Mouse (Mus musculus) cerebellum, adult 2 months (tissue): ENCODE results near the gene Raet1e. TPM values are rescaled to one million over a fixed set of nuclear protein-coding genes. Genes with fewer than 3 reads are reported as not detected.
A peak's percentile ranks its signal among the peaks of the same experiment; 100 is the strongest.
"Not testable (repeated sequence)": the region's sequence is repeated elsewhere in the genome, so short reads cannot be mapped to it uniquely, and the experiment has no call there.

Experiments used
- DNase-seq, 2 experiments: peaks; one replicate each; pipeline ENCODE4 v3.0.0; 2021
- H3K27ac ChIP-seq: fragments of 200-500 bp; 2 replicates; pipeline ENCODE4 v1.5.1; 2012; ENCODE audit warnings: low read length, control low read depth, inconsistent platforms; ENCODE audit not compliant: insufficient read depth
- H3K27me3 ChIP-seq: fragments of 200-500 bp; 2 replicates; pipeline ENCODE4 v1.6.1; 2012; ENCODE audit warnings: inconsistent platforms, mild to moderate bottlenecking, low read length, moderate library complexity; ENCODE audit not compliant: control insufficient read depth, insufficient read depth
- H3K4me1 ChIP-seq: fragments of 200-500 bp; 2 replicates; pipeline ENCODE4 v1.6.1; 2011; ENCODE audit warnings: low read length; ENCODE audit not compliant: control insufficient read depth, insufficient read depth
- H3K4me3 ChIP-seq: fragments of 200-500 bp; replicated peaks from 2 replicates; pipeline ENCODE3; 2011; ENCODE audit warnings: mild to moderate bottlenecking, low read depth, low read length, control low read depth; ENCODE audit not compliant: insufficient read depth
- CTCF ChIP-seq: fragments of 200-500 bp; IDR thresholded peaks from 2 replicates; pipeline ENCODE4 v1.5.1; 2011; ENCODE audit warnings: low read depth, mild to moderate bottlenecking, control low read depth, low read length, moderate library complexity, borderline replicate concordance; ENCODE audit not compliant: insufficient read depth
- POLR2A ChIP-seq: fragments of 200-500 bp; IDR thresholded peaks from 2 replicates; pipeline ENCODE4 v1.6.1; 2011; ENCODE audit warnings: low read length, control low read depth, borderline replicate concordance; ENCODE audit not compliant: insufficient read depth
- WGBS: fragments of 180-500 bp; shearing (Covaris S2); methylation state at CpG from one replicate; pipeline ENCODE4 v1.1.7; 2018; 5-methylcytosine and 5-hydroxymethylcytosine counted together
- polyA plus RNA-seq: library from polyadenylated mRNA; depleted of rRNA; stranded (reverse); fragments of >200 nt; gene quantifications from 2 replicates; pipeline ENCODE4 v1.2.3, GENCODE M21; 2012

Raet1e gene
- polyA plus RNA-seq, 1 experiment: not detected

GRCm38 (mm10) chr10:22159581-22160140 lies 1.3 kb downstream of the Raet1e start:
- no peak for DNase-seq
- TF ChIP-seq CTCF: no peak
- no peak for TF ChIP-seq POLR2A
- WGBS: 6% methylated on average over 23 of the region's 23 CpGs
- Histone ChIP-seq H3K4me3 (no peak overlapping the region), H3K4me1 (no peaks in the 10 kb centered on the region), H3K27me3 (peaks cover 8% of the 10 kb centered on the region; the same call in 1 of the 2 replicates), H3K27ac (no peak overlapping the region)

DNA sequence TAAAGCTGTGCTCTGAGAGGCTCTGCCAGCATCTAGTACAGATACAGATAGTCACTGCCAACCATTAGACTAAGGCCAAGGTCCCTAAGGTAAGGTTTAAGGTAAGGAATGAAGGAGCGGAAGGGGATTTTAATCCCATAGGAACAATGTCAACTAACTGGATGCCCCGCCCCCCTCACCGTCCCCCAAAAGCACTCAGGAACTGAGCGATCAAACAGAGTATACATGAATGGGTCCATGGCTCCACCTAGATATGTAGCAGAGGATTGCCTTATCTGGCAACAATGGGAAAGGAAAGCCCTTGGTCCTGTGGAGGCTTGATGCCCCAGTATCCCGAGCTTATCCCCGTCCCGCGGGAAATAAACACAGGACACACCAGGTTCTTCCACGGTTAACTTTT lies 4.9 kb downstream of the Raet1e start:
- WGBS: 5% methylated on average over 9 of the region's 9 CpGs

GRCm38 (mm10) chr10:22163705-22164583 lies 5.6 kb downstream of the Raet1e start:
- not testable (repeated sequence) for H3K27me3 ChIP-seq, H3K27ac ChIP-seq, H3K4me3 ChIP-seq, H3K4me1 ChIP-seq
- 37% methylated on average over 16 of the region's 16 CpGs for WGBS
- peak; percentile 43 to 75 for DNase-seq
- TF ChIP-seq CTCF: peak; percentile 45

More for the DNA sequence above, 4.9 kb downstream of the Raet1e start:
- DNase-seq, H3K4me3 ChIP-seq, H3K27me3 ChIP-seq, H3K27ac ChIP-seq, H3K4me1 ChIP-seq: not testable (repeated sequence)

- not testable (repeated sequence) for H3K27me3 ChIP-seq, DNase-seq, H3K4me3 ChIP-seq, H3K27ac ChIP-seq, H3K4me1 ChIP-seq
- WGBS: 68% methylated on average over 5 of the region's 5 CpGs
These were observed 7.1 kb downstream of the Raet1e start for GRCm38 (mm10) chr10:22165328-22166003.

GRCm38 (mm10) chr10:22166025-22166424 lies 7.7 kb downstream of the Raet1e start:
- H3K4me3 ChIP-seq, DNase-seq, H3K27ac ChIP-seq, H3K4me1 ChIP-seq, H3K27me3 ChIP-seq: not testable (repeated sequence)
- 33% methylated on average over 2 of the region's 2 CpGs for WGBS

- not testable (repeated sequence) for H3K4me1 ChIP-seq, DNase-seq, H3K27me3 ChIP-seq, H3K27ac ChIP-seq, H3K4me3 ChIP-seq
- 72% methylated on average over 1 of the region's 1 CpGs for WGBS
These were observed 8.7 kb downstream of the Raet1e start for GRCm38 (mm10) chr10:22167061-22167460.

GRCm38 (mm10) chr10:22169116-22169515 lies 10.7 kb downstream of the Raet1e start:
- not testable (repeated sequence) for H3K27me3 ChIP-seq, DNase-seq, H3K4me3 ChIP-seq, H3K4me1 ChIP-seq, H3K27ac ChIP-seq

GRCm38 (mm10) chr10:22172431-22173334 lies 14.3 kb downstream of the Raet1e start:
- 53% methylated on average over 5 of the region's 5 CpGs for WGBS
- H3K4me1 ChIP-seq, DNase-seq, H3K4me3 ChIP-seq, H3K27ac ChIP-seq, H3K27me3 ChIP-seq: not testable (repeated sequence)

DNA sequence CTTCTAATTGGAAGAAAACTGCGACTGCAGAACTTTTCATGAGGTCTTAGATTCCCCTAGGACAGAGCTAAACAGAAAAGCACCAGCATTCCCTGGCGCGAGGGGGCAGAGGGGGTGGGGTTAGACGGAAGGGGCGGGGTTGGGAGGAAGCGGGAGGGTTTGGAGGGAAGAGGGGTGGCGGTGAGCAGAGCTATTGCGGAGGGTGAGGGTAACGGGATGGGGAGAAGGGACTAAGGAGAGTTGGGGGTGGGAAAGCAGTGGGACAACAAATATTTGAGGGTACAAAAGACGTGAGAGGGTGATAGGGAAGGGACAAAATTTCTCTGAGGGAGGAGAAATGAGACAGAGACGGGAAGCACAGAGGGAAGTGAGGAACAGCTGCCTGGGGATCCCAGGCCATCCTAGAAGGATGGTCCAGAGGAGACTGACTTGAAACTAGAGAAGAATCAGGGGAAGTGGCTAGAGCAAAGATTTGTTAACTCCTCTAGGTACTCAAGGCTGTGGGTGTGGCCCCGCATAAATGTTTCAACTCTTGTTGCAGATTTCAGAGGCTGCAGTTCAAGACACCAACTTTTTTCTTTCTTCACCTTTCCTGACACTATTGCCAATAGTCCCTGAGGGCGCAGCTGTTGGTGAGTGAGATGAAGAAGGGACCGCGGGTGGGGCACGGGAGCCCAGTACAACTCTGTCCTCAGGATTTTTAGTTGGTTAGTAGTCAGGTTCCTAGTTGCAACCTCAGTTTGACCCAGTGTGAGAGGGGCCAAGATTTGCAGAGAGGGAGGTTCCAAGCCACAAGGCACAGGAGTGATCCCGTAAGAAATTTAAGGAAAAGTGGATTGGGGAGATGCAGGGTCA lies 15.2 kb downstream of the Raet1e start:
- not testable (repeated sequence) for H3K4me1 ChIP-seq, H3K4me3 ChIP-seq, DNase-seq, H3K27me3 ChIP-seq, H3K27ac ChIP-seq
- WGBS: 22% methylated on average over 12 of the region's 17 CpGs

GRCm38 (mm10) chr10:22174190-22174487 lies 15.8 kb downstream of the Raet1e start:
- 77% methylated on average over 2 of the region's 2 CpGs for WGBS
- not testable (repeated sequence) for H3K4me3 ChIP-seq

DNA sequence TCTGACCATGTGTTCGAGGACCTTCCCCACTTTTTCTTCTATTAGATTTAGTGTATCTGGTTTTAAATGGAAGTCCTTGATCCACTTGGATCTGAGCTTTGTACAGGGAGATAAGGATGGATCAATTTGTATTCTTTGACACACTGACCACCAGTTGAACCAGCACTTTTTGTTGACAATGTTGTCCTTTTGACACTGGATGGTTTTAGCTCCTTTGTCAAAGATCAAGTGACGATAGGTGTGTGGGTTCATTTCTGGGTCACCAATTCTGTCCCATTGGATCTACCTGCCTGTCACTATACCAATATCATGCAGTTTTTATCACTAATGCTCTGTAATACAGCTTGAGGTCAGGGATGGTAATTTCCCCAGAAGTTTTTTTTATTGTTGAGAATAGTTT lies 18.1 kb downstream of the Raet1e start:
- DNase-seq, H3K4me1 ChIP-seq: not testable (repeated sequence)
- 91% methylated on average over 2 of the region's 2 CpGs for WGBS

More at GRCm38 (mm10) chr10:22174190-22174487, 15.8 kb downstream of the Raet1e start:
- not testable (repeated sequence) for H3K4me1 ChIP-seq, H3K27ac ChIP-seq, H3K27me3 ChIP-seq, DNase-seq

More for the DNA sequence above, 18.1 kb downstream of the Raet1e start:
- H3K27ac ChIP-seq, H3K4me3 ChIP-seq, H3K27me3 ChIP-seq: not testable (repeated sequence)
